Mouse (Mus musculus): ENCODE data around the gene Cog2.

Cog2 gene

GRCm38 (mm10) chr8:124516525-124516924, 4.0 kb upstream of the Cog2 start:
- DNase-seq (ENCODE audit: low spot score in 2 of 2), result peak in 1 of 2 experiments; percentile 26

DNA sequence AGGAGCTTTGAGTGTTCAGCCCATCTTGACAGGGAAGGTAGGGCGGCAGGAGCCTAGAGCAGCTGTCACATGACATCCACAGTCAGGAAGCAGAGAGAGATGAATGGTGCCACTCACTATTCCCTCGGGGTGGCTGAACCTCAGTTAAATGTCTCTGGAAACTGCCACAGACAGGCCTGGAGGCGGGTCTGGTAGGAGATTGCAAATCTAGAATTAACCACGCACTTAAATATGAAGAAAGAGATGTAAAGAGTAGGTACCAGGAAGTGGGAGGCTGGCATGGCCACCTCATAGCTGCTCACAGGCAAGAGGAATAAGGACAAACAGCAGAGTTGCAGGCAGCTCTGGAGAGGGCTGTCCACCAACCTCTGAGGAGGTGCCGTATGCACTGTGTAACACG, 3.4 kb upstream of the Cog2 start:
- DNase-seq (ENCODE audit: low spot score in 2 of 2), result no peak

GRCm38 (mm10) chr8:124521946-124522345, 1.4 kb downstream of the Cog2 start:
- no peak for DNase-seq (ENCODE audit: low spot score in 2 of 2)

- no peak for DNase-seq (ENCODE audit: low spot score in 2 of 2)
Observed at GRCm38 (mm10) chr8:124526261-124526660, 5.7 kb downstream of the Cog2 start.

DNA sequence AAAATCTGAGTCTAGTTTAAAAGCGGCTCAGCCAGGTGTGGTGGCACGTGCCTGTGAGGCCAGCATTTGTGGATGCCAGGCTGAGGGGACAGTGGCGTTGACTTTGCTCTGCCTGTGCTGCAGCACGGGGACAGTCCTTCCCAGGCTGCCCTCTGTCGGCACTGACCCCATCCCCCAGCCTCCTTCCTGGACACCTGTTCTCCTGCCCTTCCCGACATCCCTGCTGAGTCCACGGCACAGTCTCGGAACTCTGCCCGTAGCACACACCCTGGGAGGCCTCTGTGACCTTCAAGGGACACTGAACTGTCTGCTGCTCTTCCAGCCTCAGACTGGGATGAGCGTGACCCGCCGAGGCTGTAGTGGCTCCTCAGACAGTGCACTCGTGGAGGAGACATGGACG, 9.5 kb downstream of the Cog2 start:
- DNase-seq (ENCODE audit: low spot score in 2 of 2), result no peak

- DNase-seq (ENCODE audit: low spot score in 2 of 2), result no peak
Observed at GRCm38 (mm10) chr8:124530556-124530955, 10.0 kb downstream of the Cog2 start.

- DNase-seq (ENCODE audit: low spot score in 2 of 2), result no peak
Observed at GRCm38 (mm10) chr8:124530996-124531395, 10.4 kb downstream of the Cog2 start.

DNA sequence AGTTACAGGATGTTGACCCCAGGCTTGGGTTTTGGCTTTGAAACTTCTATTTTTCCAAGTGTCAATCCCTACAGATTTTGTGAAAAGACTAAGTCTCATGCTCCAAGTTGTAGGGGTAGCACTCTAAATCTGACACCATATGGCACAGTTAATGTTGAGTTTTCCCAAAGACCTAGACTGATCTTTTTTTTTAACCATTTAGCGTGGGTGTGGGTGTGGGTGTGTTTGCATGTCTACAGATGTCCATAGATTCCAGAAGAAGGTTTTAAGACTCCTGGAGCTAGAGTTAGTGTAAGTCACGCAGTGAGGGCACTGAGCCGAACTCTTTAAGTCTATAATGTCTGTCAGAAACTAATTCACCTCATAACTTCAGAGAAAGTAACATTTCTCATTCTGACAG, 12.1 kb downstream of the Cog2 start:
- no peak for DNase-seq (ENCODE audit: low spot score in 2 of 2)

DNA sequence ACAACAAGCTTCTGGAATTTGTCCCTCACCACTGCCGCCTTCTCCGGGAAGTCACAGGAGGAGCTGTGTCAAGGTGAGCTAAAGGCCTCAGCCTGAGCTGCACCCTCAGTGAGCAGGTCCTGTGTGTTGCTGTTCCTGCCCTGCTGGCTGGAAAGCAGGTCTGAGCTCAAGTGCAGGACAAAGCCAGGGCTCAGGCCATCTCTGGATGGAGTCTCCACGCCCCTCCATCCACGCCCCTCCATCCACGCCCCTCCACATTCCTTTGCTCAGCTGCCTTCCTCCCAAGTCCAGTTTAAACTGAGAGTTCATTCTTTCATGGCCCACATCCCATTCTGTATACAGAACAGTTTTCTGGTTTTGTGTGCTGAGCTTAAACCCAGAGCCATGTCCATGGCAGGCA, 14.9 kb downstream of the Cog2 start:
- no peak for DNase-seq (ENCODE audit: low spot score in 2 of 2)

GRCm38 (mm10) chr8:124540906-124541305, 20.3 kb downstream of the Cog2 start:
- DNase-seq (ENCODE audit: low spot score in 2 of 2), result no peak

DNA sequence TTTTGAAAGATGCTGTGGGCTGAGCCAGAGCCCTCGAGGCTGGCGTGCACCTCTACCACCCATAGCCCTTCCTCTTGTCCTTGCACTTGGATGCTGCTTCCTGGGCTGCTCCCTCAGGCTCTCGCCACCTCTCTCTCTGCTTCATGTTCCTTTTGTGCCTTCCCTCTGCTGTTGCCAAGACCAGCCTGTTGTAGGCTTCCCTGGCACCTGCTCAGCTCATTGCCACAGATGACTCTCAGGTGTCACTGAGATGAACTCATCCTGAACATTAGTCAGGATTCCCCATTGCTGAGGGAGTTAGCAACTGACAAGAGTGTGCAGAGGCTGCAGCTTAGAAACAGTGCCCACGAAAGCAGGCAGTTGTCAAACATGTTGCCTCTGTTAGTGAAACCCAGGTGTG, 21.4 kb downstream of the Cog2 start:
- no peak for DNase-seq (ENCODE audit: low spot score in 2 of 2)

DNA sequence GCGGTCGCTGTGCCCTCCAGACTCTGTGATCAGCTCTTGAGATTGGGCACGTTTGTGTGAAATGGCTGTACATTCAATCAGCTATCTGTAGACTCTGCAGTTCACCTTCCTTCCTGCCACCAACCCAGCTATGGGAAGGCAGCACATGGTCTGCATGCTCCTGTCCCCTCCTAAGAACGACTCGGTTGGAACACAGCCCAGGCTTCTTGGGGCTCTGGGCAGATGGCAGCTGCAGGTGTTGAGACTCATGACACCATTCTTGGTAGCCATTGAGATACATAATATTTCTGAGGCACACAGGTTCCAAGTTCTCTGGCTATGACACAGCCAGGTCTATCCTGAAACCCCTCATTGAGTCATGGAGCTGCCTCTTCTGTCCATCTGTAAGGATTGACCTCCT, 22.7 kb downstream of the Cog2 start:
- no peak for DNase-seq (ENCODE audit: low spot score in 2 of 2)

GRCm38 (mm10) chr8:124546371-124546770, 25.8 kb downstream of the Cog2 start:
- DNase-seq (ENCODE audit: low spot score in 2 of 2), result no peak

GRCm38 (mm10) chr8:124546815-124547214, 26.2 kb downstream of the Cog2 start:
- DNase-seq (ENCODE audit: low spot score in 2 of 2), result no peak

GRCm38 (mm10) chr8:124547269-124547668, 26.7 kb downstream of the Cog2 start:
- no peak for DNase-seq (ENCODE audit: low spot score in 2 of 2)

DNA sequence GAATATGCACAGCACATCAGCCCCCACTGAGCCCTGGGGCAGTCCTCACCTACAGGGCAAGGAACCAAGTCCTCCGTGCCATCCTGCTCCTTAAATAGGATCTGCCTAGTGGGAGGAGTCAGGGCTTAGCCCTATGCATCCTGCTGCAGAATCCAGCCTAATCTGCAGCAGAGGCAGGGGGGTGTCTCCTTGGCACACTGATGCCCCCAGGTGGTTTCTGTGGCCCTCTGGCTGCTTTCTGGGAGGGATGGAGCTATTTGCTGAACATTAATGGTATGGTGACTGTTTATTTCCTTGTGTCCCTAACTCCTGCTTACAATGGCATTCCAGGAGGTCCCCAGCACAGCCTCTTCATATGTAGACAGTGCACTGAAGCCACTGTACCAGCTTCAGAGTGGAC, 27.6 kb downstream of the Cog2 start:
- DNase-seq (ENCODE audit: low spot score in 2 of 2), result no peak

GRCm38 (mm10) chr8:124551011-124551661, 30.6 kb downstream of the Cog2 start:
- no peak for DNase-seq (ENCODE audit: low spot score in 2 of 2)

DNA sequence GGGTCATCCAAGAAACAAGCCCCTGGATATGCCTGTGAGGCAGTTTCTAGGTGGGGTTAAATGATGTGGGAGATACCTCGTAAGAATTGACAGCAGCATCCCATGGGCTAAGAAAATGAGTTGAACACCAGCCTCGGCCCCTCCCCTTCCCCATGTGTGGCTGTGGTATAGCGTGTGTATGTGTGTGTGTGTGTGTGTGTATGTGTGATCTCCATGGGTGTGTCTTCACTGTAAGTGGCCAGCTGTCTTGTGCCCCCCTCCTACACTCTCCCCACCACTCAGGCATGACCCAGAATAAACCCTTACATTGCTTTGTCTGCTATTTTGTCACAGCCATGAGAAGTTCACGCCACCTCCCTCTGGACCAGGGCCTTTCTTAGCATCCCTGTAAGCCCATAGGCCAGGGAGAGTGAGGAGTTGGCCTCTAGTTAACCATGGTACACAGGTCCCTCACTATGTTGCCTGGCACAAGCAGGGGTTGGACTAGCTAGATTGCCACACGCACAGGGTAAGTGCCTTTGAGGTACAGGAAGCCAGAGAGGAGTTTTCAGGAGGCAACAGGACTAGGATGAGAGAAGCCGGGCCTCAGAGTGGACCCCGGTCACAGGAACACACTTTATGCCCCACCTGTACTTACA, 34.7 kb downstream of the Cog2 start:
- DNase-seq (ENCODE audit: low spot score in 2 of 2), result no peak

GRCm38 (mm10) chr8:124556164-124556563, 35.6 kb downstream of the Cog2 start:
- DNase-seq (ENCODE audit: low spot score in 2 of 2), result no peak

DNA sequence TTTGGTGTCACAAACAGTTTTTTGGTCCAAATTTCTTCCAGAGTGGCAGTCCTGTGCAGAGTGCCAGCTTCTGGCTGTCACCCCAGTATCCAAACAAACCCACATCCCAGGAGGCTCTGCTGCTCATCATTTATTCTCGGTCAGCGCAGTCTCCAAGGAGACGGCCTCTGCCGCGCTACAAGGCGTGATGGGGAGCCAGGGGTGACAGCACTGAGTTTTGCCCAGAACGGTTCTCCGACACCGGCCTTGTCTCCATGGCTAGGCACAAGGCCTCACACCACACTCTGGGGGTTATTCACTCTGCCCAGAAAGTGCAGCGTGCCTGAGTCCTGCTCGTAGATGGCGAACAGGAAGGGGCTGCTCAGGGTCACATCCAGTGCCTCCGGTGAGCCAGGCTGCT, 36.1 kb downstream of the Cog2 start:
- peak; percentile 36 to 54 for DNase-seq (ENCODE audit: low spot score in 2 of 2)

- no peak for DNase-seq (ENCODE audit: low spot score in 2 of 2)
Observed at GRCm38 (mm10) chr8:124557476-124557875, 36.9 kb downstream of the Cog2 start.

DNA sequence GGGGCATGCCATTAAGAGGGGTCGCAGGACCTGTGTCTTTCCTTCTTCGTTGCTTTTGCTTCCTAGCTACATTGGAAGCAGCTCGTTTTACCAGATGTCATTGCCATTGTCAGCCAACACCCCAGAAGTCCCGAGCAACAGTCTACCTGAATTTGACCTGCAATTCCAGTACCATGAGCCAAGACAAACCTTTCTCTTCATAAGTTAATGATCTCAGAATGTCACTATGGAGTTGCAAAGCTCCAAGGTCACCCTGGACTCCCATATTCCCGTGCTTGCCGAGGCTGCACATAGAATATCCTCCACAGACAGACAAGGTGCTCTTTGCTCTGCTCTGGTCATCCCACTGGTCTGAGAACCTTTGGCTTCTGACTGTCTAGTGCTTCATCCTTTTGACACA, 46.6 kb downstream of the Cog2 start:
- DNase-seq (ENCODE audit: low spot score in 2 of 2), result no peak

GRCm38 (mm10) chr8:124567584-124567983, 47.0 kb downstream of the Cog2 start:
- no peak for DNase-seq (ENCODE audit: low spot score in 2 of 2)

- DNase-seq (ENCODE audit: low spot score in 2 of 2), result no peak
Observed at GRCm38 (mm10) chr8:124569100-124569499, 48.5 kb downstream of the Cog2 start.

All from frontal cortex, postnatal 14 days (tissue).